Mouse (Mus musculus) ES-E14 (cell line): ENCODE measurements at regions not wholly inside any gene's neighbourhood (a gene's known extent, or its start where the extent isn't known, plus 50 kb on each side); places are given as distances from the start of the nearest gene placed in this dataset.

Experiments
- DNase-seq: peaks from one replicate; pipeline ENCODE4 v3.0.0-alpha.2; 2013; ENCODE audit warnings: low read depth, low spot score
- H3K27ac ChIP-seq: 2 replicates; pipeline ENCODE4 v1.5.1; 2012; ENCODE audit warnings: low read depth, mild to moderate bottlenecking, low read length, moderate library complexity, mixed read lengths; ENCODE audit not compliant: poor library complexity, insufficient read depth, severe bottlenecking
- H3K36me3 ChIP-seq: 2 replicates; pipeline ENCODE4 v1.6.1; 2012; ENCODE audit warnings: mild to moderate bottlenecking, low read length, moderate library complexity, mixed read lengths; ENCODE audit not compliant: control insufficient read depth, poor library complexity, insufficient read depth, severe bottlenecking
- H3K4me1 ChIP-seq, 2 experiments: fragments of 150-350 bp in 1 of 2; sonication (generic) in 1 of 2; 2 replicates each; pipeline ENCODE4 v1.6.1; 2012; ENCODE audit warnings: low read length in 2 of 2, mild to moderate bottlenecking in 1 of 2, mixed read lengths in 1 of 2; ENCODE audit not compliant: control insufficient read depth in 2 of 2, insufficient read depth in 2 of 2, poor library complexity in 1 of 2
- H3K4me3 ChIP-seq, 2 experiments: fragments of 150-350 bp in 1 of 2; sonication (generic) in 1 of 2; 2 replicates each; pipeline ENCODE4 v1.5.1; 2012; ENCODE audit warnings: low read length in 2 of 2, low read depth in 1 of 2, mild to moderate bottlenecking in 1 of 2, mixed read lengths in 1 of 2; ENCODE audit not compliant: insufficient read depth in 1 of 2, poor library complexity in 1 of 2, severe bottlenecking in 1 of 2
- H3K9ac ChIP-seq: 2 replicates; pipeline ENCODE4 v1.6.1; 2012; ENCODE audit warnings: low read depth, mild to moderate bottlenecking, low read length, mixed read lengths; ENCODE audit not compliant: poor library complexity, insufficient read depth, severe bottlenecking
- H3K9me3 ChIP-seq: fragments of 150-350 bp; sonication (generic); 2 replicates; pipeline ENCODE4 v1.6.1; 2012; ENCODE audit warnings: low read depth, mild to moderate bottlenecking, low read length; ENCODE audit not compliant: control insufficient read depth, insufficient read depth
- CHD2 ChIP-seq: IDR thresholded peaks from 2 replicates; pipeline ENCODE4 v1.6.1; 2014; ENCODE audit warnings: mild to moderate bottlenecking, low read depth, low read length, inconsistent platforms
- HCFC1 ChIP-seq: IDR thresholded peaks from 2 replicates; pipeline ENCODE4 v1.6.1; 2012; ENCODE audit warnings: low read length, inconsistent platforms, borderline replicate concordance; ENCODE audit not compliant: insufficient read depth
- MAFK ChIP-seq: IDR thresholded peaks from 2 replicates; pipeline ENCODE4 v1.6.1; 2014; ENCODE audit warnings: mild to moderate bottlenecking, low read depth, low read length, inconsistent platforms; ENCODE audit not compliant: insufficient read depth
- ZC3H11A ChIP-seq: IDR thresholded peaks from 2 replicates; pipeline ENCODE4 v1.6.1; 2012; ENCODE audit warnings: low read depth, mild to moderate bottlenecking, inconsistent platforms, low read length, borderline replicate concordance
- ZNF384 ChIP-seq: IDR thresholded peaks from 2 replicates; pipeline ENCODE4 v1.6.1; 2012; ENCODE audit warnings: low read depth, low read length, inconsistent platforms
- in situ Hi-C, 2 experiments: fragments of 600-800 bp; cut with MboI; formaldehyde crosslinking; loops; one replicate each; pipeline ENCODE4 v1.15.1; 2025; ENCODE audit warnings: low sequenced_read_pairs in 2 of 2, inconsistent platforms in 1 of 2; ENCODE audit not compliant: unreplicated experiment in 2 of 2

DNA sequence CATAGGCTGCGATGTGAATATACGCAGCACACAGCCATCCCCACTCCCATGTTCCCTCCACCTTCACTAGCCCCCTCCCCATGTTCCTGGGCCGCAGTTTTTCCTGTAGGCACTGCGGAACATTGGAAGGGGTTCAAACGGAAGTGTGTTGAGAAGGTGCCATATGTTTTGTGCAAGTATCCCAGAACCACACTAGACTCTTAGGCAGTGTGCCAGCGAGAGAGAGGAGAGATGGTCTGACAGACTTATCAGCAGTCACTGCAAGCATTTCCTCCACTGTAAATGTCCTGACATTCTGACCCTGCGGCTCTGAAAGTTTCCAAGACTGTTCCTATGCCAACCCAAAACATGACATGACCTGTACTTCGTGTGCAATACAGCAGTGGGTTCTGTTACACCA, 272.7 kb downstream of the Cog6 start:
- Histone ChIP-seq H3K9me3 (no peaks in the 10 kb centered on the region), H3K36me3 (no peaks in the 10 kb centered on the region), H3K4me1 (no peaks in the 10 kb centered on the region), H3K9ac (no peak overlapping the region), H3K4me3 (no peak overlapping the region), H3K27ac (no peak overlapping the region)
- TF ChIP-seq MAFK (no peak), HCFC1 (no peak), ZNF384 (no peak), CHD2 (no peak), ZC3H11A (no peak)
- in situ Hi-C loops = no loop called here
- DNase-seq = no peak

DNA sequence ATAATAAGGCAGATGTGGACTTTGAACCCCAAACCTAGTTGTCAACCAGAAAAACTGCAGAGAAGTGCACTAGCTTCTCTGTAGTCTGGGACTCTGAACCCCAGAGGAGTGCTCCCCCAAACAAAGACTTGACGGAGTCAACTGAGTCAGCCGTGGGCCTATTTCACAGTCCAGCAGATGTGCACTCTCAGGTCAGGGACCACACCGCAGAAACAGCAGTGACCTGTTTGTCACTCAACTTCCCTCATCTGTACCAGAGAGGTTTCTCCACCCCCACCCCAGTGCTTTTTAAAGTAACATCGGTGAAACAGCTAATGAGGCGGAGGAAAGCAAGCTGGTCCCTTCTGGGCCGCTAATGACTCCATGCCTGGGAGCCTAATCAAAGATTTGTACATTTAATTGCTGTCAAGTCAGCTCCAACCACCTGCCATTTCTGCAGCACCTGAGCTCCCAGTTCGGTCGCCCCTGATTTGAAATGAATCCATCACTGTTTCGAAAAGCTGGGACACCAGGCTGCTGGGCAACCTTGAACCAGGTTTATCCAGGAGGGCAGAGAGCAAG, 276.5 kb downstream of the Cog6 start:
- DNase-seq = no peak
- TF ChIP-seq MAFK = no peak
- no peak for TF ChIP-seq CHD2
- TF ChIP-seq ZC3H11A = no peak
- no peak for TF ChIP-seq ZNF384
- no peak for TF ChIP-seq HCFC1
- Histone ChIP-seq H3K4me1 (no peaks in the 10 kb centered on the region), H3K27ac (no peak overlapping the region), H3K9ac (no peak overlapping the region), H3K4me3 (no peak overlapping the region), H3K36me3 (no peaks in the 10 kb centered on the region), H3K9me3 (no peaks in the 10 kb centered on the region)
- in situ Hi-C loops = no loop called here

DNA sequence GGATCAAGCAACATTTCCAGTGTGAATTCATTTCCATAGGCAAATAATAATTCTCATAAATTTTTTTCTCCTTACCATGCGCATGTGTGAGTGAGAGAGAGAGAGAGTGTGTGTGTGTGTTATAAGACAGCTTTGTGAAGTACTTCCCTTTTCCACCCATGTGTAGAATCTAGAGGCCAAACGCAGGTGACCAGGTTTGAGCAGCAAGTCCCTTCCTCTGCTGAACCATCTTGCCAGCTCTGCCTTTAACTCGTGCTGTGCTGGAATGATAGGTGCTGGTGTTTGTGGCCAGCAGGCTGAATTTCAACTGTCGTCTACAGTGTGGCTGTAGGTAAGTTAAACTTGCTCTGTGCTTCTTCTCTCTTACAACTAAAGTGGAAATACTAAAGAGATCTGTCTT, 277.5 kb downstream of the Cog6 start:
- no peaks in the 10 kb centered on the region for H3K4me1 ChIP-seq
- H3K27ac ChIP-seq = no peak overlapping the region
- no peaks in the 10 kb centered on the region for H3K36me3 ChIP-seq
- TF ChIP-seq HCFC1 (no peak), ZC3H11A (no peak), CHD2 (no peak), MAFK (no peak), ZNF384 (no peak)
- H3K4me3 ChIP-seq = no peak overlapping the region
- no peaks in the 10 kb centered on the region for H3K9me3 ChIP-seq
- H3K9ac ChIP-seq = no peak overlapping the region
- in situ Hi-C loops = no loop called here
- DNase-seq = no peak

DNA sequence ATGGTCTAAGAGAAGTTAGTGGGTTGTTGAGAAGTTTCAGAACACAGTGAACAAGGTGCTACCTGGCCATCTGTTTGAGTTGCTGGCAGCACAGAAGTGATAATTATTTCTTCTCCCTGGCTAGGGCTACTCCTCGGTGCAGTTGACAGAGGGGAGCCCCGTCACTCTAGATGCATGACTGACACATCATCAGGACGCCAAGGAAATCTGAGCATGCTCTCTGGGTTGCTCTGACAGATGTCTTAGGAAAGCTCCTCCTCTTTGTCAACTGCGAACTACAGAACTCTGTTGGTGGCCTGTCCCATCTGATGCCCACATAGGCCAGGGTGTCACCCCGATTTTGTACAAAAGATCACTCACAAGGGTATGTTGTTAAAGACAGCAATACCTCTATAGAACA, 278.7 kb downstream of the Cog6 start:
- no peaks in the 10 kb centered on the region for H3K36me3 ChIP-seq
- no peaks in the 10 kb centered on the region for H3K4me1 ChIP-seq
- no peak overlapping the region for H3K4me3 ChIP-seq
- in situ Hi-C loops = no loop called here
- no peak for DNase-seq
- H3K27ac ChIP-seq = no peak overlapping the region
- no peak for TF ChIP-seq CHD2
- TF ChIP-seq HCFC1 = no peak
- no peak for TF ChIP-seq ZC3H11A
- TF ChIP-seq ZNF384 = no peak
- TF ChIP-seq MAFK = no peak
- H3K9me3 ChIP-seq = no peaks in the 10 kb centered on the region
- no peak overlapping the region for H3K9ac ChIP-seq

DNA sequence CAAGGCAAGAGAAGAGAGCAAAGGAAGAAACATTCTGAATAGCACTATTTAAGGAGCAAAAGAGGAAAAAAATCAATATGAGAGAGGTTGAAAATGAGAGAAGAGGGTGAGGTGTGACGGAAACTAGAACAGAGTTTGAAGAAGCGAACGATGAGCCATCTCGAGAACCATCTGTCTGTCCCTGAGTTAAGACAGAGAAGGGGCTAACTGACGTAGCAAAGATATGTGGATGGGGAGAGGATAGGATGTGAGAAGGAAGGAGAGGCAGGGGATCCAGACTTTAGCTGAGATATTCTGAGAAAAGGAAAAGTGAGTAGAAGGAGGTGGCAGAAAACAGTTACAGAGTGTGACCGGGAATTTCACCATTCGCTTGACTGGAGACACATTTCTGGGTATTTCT, 281.1 kb downstream of the Cog6 start:
- Histone ChIP-seq H3K9ac (no peak overlapping the region), H3K4me3 (no peak overlapping the region), H3K9me3 (no peaks in the 10 kb centered on the region), H3K4me1 (no peaks in the 10 kb centered on the region), H3K36me3 (no peaks in the 10 kb centered on the region), H3K27ac (no peak overlapping the region)
- TF ChIP-seq HCFC1 = no peak
- in situ Hi-C loops = no loop called here
- DNase-seq = no peak
